In genomic region chr1:64119358-64119794, GRCm38 (mm10) we compare ENCODE assay signal across 8 mouse cellular contexts. TPM values are rescaled to one million over a fixed set of nuclear protein-coding genes. Genes with fewer than 3 reads are reported as not detected.
DNase-seq lines count a peak whose midpoint lies in the region; ATAC-seq and TF ChIP-seq lines count a peak whose summit lies in the region.

No protein-coding gene starts in this region.

- peak overlapping the region; percentile 100 for H3K27ac ChIP-seq in embryonic facial prominence, embryonic 12.5 days
- H3K27ac ChIP-seq in heart, embryonic 13.5 days (replicated peaks), result peak overlapping the region; percentile 100
- peak overlapping the region; percentile 69 for H3K27ac ChIP-seq in liver, postnatal 0 days (ENCODE audit: low read depth)

- ATAC-seq in embryonic facial prominence, embryonic 12.5 days (ENCODE audit: insufficient number of reproducible peaks, insufficient read depth, low FRiP score, low TSS enrichment), result no peak
- ATAC-seq in heart, embryonic 13.5 days (ENCODE audit: extremely low read depth, insufficient number of reproducible peaks, low FRiP score, low TSS enrichment), result no peak
- no peak for ATAC-seq in liver, postnatal 0 days

- H3K4me1 ChIP-seq in embryonic facial prominence, embryonic 12.5 days, result peaks cover 20% of the 10 kb centered on the region
- H3K4me1 ChIP-seq in heart, embryonic 13.5 days, result peaks cover 54% of the 10 kb centered on the region
- H3K4me1 ChIP-seq in liver, postnatal 0 days (ENCODE audit: insufficient read depth), result peaks cover 29% of the 10 kb centered on the region

- H3K4me3 ChIP-seq in embryonic facial prominence, embryonic 12.5 days, result peak overlapping the region; percentile 58
- peak overlapping the region; percentile 84 for H3K4me3 ChIP-seq in heart, embryonic 13.5 days
- peak overlapping the region; percentile 73 for H3K4me3 ChIP-seq in liver, postnatal 0 days (ENCODE audit: low read depth, low read length)

- peak; percentile 23 for DNase-seq in thymus, postnatal 25 days
- no peak for DNase-seq in thymus, adult 18-20 months
- DNase-seq in kidney, postnatal 10 days, result peak; percentile 45
- DNase-seq in liver, postnatal 0 days, result no peak
- peak; percentile 54 for DNase-seq in right cerebral cortex, adult 18-20 months
- DNase-seq in natural killer cell, adult 2 months (ENCODE audit: low spot score in 2 of 2), result no peak

- no peaks in the 10 kb centered on the region for H3K36me3 ChIP-seq in embryonic facial prominence, embryonic 12.5 days
- H3K36me3 ChIP-seq in heart, embryonic 13.5 days, result no peaks in the 10 kb centered on the region
- no peaks in the 10 kb centered on the region for H3K36me3 ChIP-seq in liver, postnatal 0 days (replicated peaks; ENCODE audit: insufficient read depth, low read length)

- 8% methylated on average over 7 of the region's 7 CpGs for WGBS in embryonic facial prominence, embryonic 12.5 days
- WGBS in heart, embryonic 13.5 days, result 10% methylated on average over 7 of the region's 7 CpGs
- 48% methylated on average over 7 of the region's 7 CpGs for WGBS in liver, postnatal 0 days (ENCODE audit: insufficient replicate concordance)

- peak overlapping the region; percentile 73 for H3K9ac ChIP-seq in embryonic facial prominence, embryonic 12.5 days
- H3K9ac ChIP-seq in heart, embryonic 13.5 days, result peak overlapping the region; percentile 94
- H3K9ac ChIP-seq in liver, postnatal 0 days (replicated peaks), result peak overlapping the region; percentile 77

- peak overlapping the region; percentile 73 for H3K4me2 ChIP-seq in embryonic facial prominence, embryonic 12.5 days (replicated peaks)
- H3K4me2 ChIP-seq in heart, embryonic 13.5 days, result peak overlapping the region; percentile 75
- peak overlapping the region; percentile 79 for H3K4me2 ChIP-seq in liver, postnatal 0 days (ENCODE audit: low read depth, low read length)

- H3K9me3 ChIP-seq in embryonic facial prominence, embryonic 12.5 days, result no peaks in the 10 kb centered on the region
- H3K9me3 ChIP-seq in heart, embryonic 13.5 days, result no peaks in the 10 kb centered on the region
- H3K9me3 ChIP-seq in liver, postnatal 0 days (ENCODE audit: low read length), result no peaks in the 10 kb centered on the region

- no peak for TF ChIP-seq CTCF in liver, postnatal 0 days (IDR thresholded peaks at IDR 0.05; ENCODE audit: low read depth)

- no peak for TF ChIP-seq EP300 in liver, postnatal 0 days (IDR thresholded peaks at IDR 0.05; ENCODE audit: low read depth)

- H3K27me3 ChIP-seq in embryonic facial prominence, embryonic 12.5 days, result no peaks in the 10 kb centered on the region
- no peaks in the 10 kb centered on the region for H3K27me3 ChIP-seq in heart, embryonic 13.5 days (replicated peaks)
- H3K27me3 ChIP-seq in liver, postnatal 0 days (ENCODE audit: insufficient read depth, low read length), result no peaks in the 10 kb centered on the region

RNA-seq across cellular contexts. Expression of gene Klf7, which starts 2.7 kb away (rescaled TPM):
- 23.3 and 24.2 TPM in 2 replicates for polyA plus RNA-seq in embryonic facial prominence, embryonic 12.5 days (2016; fragmentation: Nextera tagmentation; extraction: Ambion mirVana)
- polyA plus RNA-seq in heart, embryonic 13.5 days (2015; fragmentation: Nextera tagmentation; extraction: Ambion mirVana), result 17.8 and 17.9 TPM in 2 replicates
- 4.8 and 5.4 TPM in 2 replicates for polyA plus RNA-seq in liver, postnatal 0 days (2015; fragmentation: Nextera tagmentation; extraction: Ambion mirVana)

Comparison
In these comparisons a context has a peak if more than half of its experiments do, and no peak if none do; other contexts are left out.
1. DNase-seq: peak in thymus, postnatal 25 days (single experiment), kidney, postnatal 10 days (single experiment) and right cerebral cortex, adult 18-20 months (single experiment); none in thymus, adult 18-20 months (0 of 2), liver, postnatal 0 days (single experiment) and natural killer cell, adult 2 months (0 of 2).
2. Peak in every context shown above with its lines, with median percentiles within 50 percentile points of each other: H3K27ac ChIP-seq, H3K4me2 ChIP-seq, H3K4me3 ChIP-seq and H3K9ac ChIP-seq.